Mouse (Mus musculus) stomach, postnatal 0 days (tissue): ENCODE results near the gene Erg.

Source experiments
- CTCF ChIP-seq: IDR thresholded peaks from 2 replicates; pipeline ENCODE4 v1.5.1; 2016; ENCODE audit warnings: antibody characterized with exemption, low read depth, mild to moderate bottlenecking, moderate library complexity
- EP300 ChIP-seq: optimal IDR thresholded peaks from 2 replicates; pipeline ENCODE3; 2016; ENCODE audit warnings: antibody characterized with exemption

GRCm38 (mm10) chr16:95617720-95618119 is 31.3 kb upstream of the Erg start:
- TF ChIP-seq EP300 (no peak), CTCF (no peak)
